Mouse (Mus musculus) adrenal gland, adult 8-10 months (tissue): ENCODE data around the gene Tln2. TPM values are rescaled to one million over a fixed set of nuclear protein-coding genes. Genes with fewer than 3 reads are reported as not detected.

Experiments
- DNase-seq: peaks from one replicate; pipeline ENCODE4 v3.0.0; 2022
- microRNA-seq, 2 experiments: library from miRNA; unstranded; fragments of <30 nt; microRNA quantifications; one replicate each; pipeline ENCODE4 v1.2.0; 2022
- total RNA-seq, 4 experiments: library from RNA; stranded (reverse); gene quantifications; 2 replicates each; pipeline ENCODE4 v1.2.4; 2022

The Tln2 gene
- total RNA-seq, 4 experiments from 2014 or later = 24.8 to 49.7 (median 31.1) TPM

DNA sequence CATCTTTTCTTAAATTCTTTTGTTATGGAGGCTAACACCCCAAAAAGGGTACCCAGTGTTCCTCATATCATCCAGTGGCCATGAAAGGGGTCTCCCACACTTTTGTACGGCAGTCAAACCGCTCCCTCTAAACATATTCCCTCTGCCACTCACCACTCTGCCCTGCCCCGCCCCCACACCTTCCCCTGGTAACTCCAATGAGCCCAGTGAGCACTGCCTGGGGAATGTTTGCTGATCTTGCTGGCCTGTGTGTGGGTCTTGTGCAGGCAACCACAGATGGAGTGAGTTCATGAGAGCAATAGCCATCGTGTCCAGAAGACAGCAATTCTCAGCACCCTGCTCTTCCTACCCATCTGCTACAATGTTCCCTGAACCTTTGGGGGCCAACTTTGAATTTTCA is 354.3 kb downstream of the Tln2 start:
- DNase-seq = no peak

DNA sequence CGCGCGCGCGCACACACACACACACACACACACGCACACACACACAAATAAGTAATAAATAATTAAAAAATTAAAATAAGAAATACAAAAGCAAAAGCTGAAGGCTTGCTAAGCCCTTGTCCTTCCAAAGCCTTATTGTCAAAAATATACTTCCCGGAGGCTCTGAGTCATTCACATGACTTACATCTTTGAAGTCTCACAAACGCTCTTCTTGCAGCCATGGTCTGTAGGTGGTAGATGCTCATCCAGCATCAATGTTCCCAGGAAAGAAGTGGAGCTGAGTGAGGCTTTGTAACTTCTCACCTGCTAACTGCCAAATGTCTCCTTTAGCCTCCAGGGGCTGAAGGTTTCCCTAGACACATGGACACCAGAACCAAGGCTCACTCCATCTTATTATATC is 362.9 kb downstream of the Tln2 start:
- no peak for DNase-seq

DNA sequence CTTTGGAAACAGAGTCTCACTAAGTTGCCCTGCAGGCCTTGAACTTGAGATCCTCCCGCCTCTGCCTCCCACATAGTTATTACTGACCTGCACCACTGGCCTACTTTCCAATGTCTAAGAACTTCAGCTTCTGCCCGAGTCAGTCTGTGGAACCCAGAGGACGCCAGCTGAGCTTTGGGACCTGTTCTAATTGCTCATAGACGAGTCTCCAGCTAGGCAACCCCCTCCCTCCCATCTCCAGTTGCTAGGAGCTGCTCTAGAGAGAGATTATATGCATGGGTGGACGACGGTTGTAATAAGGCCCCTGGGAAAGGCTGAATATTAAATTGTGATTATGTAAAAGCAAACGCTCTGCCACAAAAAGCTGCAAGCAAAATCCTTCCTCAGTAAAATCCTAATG is 364.2 kb downstream of the Tln2 start:
- no peak for DNase-seq

DNA sequence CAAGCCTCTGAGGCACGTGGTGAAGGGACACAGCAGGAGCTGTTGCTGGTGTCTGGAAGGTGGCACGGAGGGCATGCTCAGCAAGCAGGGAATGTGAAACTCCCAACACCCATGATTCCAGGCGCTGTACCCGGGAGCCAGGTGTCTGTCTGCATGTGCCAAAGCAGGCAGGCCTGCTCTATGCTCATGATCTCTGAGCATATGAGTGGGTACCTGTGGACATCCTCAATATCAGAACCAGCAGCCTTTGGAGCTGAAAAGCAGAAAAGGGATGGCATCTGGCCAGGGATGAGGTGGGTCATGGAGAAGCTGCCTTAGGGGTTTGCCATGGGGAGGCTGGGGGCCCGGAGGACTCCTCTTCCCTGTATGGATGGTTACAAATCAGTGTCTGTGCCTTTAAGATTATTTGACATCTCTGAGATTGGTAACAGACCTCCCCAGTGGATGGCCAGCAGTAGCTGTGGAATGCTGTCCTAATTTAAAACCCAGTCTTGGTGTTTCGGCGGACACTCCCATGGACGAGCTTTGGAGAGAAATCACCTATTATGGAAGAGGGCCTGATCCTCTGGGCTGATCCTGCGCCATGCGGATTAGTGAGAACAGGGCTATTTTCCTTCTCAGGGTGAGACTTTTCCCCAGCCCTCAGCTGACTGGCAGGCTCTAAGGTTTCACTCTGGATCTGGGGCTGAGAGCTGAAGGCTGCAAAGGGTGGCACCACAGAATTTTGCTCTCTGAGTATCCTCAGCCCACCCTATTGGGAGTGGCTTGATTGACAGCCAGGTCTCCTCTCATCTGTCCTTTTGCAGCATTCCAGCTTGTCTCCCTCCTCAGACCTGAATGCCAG is 367.8 kb downstream of the Tln2 start:
- no peak for DNase-seq

DNA sequence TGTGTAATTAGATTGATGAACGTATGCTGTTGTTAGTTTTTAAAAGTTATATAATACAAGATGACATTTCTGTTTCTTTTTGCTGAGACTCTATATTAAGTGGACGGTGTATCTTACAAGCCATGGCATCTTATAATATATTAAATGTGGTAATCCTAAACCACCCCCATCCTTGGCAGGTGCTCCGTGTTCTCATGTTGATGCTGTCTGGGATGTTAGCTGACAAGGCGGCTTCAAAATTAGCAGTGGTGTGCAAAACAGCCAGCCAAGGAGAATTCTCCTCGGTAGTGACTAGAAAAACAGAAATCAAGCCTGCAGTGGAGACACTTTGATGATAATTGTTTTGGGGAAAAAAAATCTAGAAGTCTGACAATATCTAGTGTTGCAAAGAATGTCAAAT is 371.8 kb downstream of the Tln2 start:
- no peak for DNase-seq

DNA sequence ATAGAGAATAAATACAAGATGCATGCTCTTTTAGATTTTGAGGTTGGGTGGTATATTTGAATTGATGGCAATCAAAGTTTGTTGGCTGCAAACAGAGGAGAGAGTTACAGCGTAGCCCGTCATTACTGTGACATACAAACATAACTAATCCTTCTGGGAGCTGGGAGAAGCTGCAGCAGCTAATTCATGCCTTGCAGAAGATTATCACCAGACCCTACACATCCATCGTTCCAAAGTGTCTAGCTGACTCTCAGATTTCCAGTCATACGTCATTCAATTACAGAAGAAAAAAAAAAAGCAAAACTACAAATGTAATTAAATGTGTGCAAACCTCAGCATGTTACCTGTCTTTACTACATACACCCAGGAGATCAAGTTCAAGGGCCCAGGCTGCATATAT is 372.3 kb downstream of the Tln2 start:
- DNase-seq = no peak

DNA sequence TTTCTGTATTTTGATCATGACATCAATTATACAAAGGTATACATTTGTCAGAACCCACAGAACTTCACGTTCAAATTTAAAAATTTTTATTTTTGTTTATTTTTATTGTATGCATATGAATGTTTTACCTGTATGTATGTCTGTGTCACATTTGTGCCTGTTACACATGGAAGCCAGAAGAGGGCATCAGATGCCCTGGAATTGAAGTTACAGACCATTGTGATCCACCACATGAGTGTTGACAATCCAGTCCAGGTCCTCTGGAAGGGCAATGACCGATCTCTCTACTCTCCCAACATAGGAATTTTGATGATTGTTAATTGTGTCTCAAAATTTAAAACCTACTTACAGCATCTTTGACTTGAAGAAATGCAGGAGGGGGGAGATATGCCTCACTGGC is 374.9 kb downstream of the Tln2 start:
- no peak for DNase-seq

DNA sequence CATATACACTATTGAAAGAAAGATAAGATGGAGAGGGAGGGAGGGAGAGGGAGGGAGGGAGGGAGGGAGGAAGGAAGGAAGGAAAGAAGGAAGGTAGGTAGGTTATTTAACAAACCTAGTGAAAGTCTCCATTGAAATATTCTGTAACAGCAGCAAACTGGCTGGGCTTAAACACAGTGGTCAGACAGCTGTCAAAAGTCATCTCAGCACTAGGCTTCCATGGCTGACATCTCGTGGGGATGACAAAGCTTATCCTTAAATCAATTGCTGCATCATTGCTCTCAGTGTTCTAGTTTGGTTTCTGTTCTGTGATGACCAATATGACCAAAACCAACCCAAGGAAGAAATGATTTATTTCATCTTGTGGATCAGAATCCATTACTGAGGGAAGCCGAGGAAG is 376.0 kb downstream of the Tln2 start:
- no peak for DNase-seq

DNA sequence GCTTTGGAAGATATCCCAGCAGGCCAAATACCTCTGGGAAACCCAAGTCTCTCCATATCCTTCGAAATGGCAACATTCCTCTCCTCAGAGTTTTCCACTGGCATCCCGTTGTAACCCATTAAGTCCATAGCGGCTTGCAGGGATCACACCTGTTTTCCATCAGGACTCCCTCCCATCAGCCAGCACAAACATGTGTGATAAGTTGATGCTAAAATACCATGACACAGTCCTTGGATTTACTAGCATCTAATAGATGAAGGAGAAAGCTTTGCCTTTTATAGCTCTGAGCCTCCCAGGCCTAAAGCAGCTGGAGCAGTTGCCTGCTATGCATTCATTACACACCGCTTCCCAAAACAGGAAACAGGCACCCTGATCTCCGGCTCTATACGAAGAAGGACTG is 377.5 kb downstream of the Tln2 start:
- DNase-seq = no peak

DNA sequence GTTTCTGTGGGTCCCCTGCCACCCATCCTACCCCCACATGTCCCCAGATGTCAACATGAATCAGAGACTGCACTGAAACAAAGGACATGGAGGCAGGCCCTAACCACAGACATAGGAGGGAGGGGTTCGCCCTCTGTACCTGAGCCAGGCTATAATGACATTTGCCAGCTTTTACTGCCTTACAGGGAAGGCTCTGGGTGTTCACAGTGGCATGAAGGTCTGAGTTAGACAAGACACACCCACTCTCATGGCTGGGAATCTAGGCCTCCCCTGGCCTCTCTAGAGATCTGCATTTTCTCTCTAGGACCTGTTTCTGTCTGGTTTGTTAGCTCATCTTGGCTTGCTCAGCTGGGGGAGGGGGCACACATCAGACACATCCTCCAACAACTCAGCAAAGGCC is 380.8 kb downstream of the Tln2 start:
- no peak for DNase-seq

DNA sequence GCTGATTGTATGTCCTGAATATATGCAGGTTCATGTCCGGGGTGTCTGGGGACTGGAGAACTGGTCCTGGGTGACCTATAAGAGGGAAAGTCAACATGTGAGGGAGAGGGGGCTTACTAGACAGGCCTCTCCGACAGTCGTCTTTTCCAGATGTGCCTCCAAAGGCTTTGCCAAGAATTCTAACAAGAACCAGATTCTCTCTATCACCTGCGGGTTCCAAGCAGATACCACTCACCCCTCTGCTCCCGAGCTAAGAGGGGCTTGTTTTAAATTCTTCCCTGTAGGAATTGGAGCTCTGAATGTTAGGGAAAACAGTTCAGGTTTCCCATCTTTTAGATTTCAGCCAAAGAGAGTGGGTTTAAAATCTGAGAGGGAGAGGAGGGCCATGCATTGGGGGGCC is 381.3 kb downstream of the Tln2 start:
- no peak for DNase-seq

DNA sequence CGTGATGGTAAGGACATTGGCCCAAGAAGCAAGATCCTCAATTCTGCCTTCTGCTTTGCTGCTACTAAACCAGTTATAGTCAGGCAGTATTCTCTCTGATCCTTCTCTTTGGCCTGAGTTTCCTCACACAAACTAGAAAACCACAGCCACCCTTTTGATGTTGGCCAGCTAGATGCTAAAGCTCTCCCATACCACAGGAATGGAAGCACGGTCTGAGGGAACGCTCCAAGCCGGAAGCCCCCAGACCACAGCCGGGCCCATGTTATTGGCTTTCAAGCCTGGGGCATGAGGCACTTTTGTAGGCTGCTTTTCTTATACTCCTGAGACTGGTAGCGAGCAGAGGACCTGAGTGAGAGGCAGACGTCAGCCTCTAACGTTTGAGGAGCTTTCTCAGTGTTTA is 383.4 kb downstream of the Tln2 start:
- DNase-seq = no peak

DNA sequence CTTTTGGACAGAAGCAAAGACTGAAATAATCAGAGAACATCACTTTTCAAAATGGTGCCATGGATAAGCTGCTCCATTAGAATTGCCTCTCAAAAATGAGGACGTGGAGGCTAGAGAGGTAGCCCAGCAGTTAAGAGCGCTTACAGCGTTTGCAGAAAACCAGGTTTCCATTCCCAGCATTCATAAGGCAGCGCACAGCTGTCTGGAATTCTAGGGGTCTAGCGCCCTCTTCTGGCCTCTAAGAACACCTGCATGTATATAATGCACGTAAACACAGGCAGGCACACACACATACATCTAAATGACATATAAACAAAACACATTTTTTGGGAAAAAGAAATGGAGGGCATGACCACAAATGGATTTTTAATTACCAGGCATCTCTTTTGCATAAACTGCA is 385.7 kb downstream of the Tln2 start:
- DNase-seq = no peak

DNA sequence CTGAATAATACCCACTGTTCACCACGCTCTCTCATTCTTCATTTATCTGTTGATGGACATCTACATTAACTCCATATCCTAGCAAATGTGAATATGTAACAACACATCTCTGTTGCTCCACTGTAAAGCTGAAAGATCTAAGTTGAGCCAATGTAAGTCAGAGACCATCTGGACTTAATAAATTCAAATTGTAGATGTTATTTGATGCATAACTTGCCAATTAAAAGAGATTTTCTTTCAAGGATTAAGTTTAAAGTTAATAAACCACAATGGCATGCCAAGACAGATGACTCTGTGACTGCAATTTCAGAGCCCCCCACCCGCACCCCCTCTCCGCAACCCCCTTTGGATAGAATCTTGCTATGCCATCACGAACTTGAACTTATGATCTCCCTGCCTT is 386.3 kb downstream of the Tln2 start:
- DNase-seq = no peak

DNA sequence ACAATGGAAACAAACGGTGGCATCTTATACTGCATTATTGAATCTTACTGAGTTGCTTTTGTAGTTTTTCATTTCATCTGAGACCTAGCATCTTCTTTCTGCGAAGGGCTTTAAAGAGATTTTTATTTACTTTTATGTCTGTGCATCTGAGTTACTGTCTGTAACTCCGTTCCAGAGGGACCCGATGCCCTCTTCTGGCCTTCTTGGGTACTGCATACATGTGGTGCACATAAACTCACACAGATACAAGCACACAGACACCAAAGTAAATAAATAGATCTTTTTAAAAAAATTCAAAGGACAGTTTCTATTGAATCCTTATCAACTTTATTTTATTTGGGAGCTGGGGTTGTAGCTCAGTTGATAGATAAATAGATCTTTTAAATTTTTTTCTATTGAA is 388.1 kb downstream of the Tln2 start:
- no peak for DNase-seq

DNA sequence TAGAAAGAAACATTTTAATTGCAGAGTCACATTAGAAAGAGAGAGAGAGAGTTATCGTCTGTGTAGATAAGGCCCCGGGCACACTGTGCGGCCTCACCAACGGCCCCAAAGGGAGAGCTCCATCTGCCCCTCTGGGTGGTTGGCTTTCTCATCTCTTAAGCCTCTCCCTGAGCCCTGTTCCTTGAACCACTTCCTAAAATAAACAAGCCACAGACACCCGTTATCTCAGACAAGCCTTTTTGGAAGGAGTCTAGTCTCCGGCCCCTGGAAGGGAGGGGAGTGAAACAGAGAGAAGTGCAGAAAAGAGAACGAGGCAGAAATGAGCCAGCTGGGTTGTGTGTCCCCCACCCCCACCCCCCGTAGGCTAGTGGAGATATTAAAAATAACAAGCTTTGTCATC is 388.7 kb downstream of the Tln2 start:
- no peak for DNase-seq

DNA sequence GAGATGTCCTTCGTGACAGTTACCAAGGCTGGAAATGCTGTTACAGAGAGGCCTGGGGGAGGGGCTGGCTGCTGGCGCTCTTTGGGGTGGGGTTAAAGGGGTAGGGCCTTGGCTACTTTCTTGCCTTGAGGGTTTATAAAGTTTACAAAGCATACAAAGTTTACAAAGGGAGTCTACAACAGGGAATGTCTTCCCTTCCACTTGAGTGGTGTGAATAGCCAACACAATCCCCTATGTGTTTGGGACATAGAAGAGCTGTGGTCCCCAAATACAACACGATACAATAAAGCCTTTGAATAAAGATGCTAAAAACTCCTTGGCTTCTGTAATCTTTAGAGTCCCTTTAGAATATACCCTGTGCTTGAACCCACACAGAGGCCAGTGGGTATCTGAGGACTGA is 389.5 kb downstream of the Tln2 start:
- no peak for DNase-seq

Small RNA genes within 50 kb of the gene (microRNA-seq; reads per million reads assigned to microRNA genes)
- 47.4 to 60.5 reads per million in 2 experiments for gene Mir190a

Other genes with a start within 250 kb of the Tln2 start
- gene C2cd4b, start 199.7 kb upstream of the Tln2 start, total RNA-seq = under 1 TPM; 0.51 to 0.98 (median 0.80) TPM